Mouse (Mus musculus) macrophage (primary cell): ENCODE data around the gene Serpina3b. TPM values are rescaled to one million over a fixed set of nuclear protein-coding genes. Genes with fewer than 3 reads are reported as not detected.

Experiments used
- H3K27ac ChIP-seq: fragments of 350-480 bp; formaldehyde crosslinking; 2 replicates; pipeline ENCODE4 v1.9.0; 2021
- H3K36me3 ChIP-seq: fragments of 350-480 bp; formaldehyde crosslinking; 2 replicates; pipeline ENCODE4 v1.9.0; 2021; ENCODE audit errors: inconsistent target
- H3K4me3 ChIP-seq: fragments of 350-480 bp; formaldehyde crosslinking; 2 replicates; pipeline ENCODE4 v1.9.0; 2021; ENCODE audit errors: inconsistent target
- H3K79me2 ChIP-seq: fragments of 350-480 bp; formaldehyde crosslinking; 2 replicates; pipeline ENCODE4 v1.9.0; 2021; ENCODE audit errors: inconsistent target
- WGBS: methylation state at CpG from one replicate; pipeline ENCODE4 v1.1.7; 2026; ENCODE audit warnings: inconsistent platforms; ENCODE audit not compliant: missing documents; 5-methylcytosine and 5-hydroxymethylcytosine counted together
- polyA plus RNA-seq: library from polyadenylated mRNA; stranded (reverse); fragments of 250-400 nt; gene quantifications from 3 replicates; pipeline ENCODE4 v1.2.4, GENCODE M21; 2018; ENCODE audit warnings: inconsistent platforms

Gene Serpina3b
- polyA plus RNA-seq, 1 experiment from 2014 or later, result 0.14 TPM

DNA sequence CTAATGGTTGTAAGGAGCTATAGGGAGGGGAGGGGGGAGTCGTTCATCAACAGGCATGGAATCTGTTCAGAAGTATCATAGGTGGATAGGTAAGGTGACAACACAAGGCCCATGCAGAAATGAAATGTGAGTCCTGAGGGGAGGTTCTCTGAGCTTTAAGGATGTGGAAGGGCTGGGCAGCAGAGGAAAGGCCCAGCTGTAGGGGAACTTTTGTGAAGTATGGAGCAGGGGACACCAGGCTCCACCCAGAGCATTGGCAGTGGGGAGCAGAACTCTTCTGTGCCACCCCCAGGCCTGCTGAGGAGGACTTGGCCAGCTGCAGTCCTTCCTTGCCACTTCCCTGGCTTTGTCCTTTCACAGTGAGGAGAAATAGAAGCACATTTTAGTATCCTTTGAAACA, 13.7 kb downstream of the Serpina3b start:
- Histone ChIP-seq H3K27ac (no peak overlapping the region), H3K79me2 (no peaks in the 10 kb centered on the region)
- WGBS, result 94% methylated on average over 1 of the region's 1 CpGs

DNA sequence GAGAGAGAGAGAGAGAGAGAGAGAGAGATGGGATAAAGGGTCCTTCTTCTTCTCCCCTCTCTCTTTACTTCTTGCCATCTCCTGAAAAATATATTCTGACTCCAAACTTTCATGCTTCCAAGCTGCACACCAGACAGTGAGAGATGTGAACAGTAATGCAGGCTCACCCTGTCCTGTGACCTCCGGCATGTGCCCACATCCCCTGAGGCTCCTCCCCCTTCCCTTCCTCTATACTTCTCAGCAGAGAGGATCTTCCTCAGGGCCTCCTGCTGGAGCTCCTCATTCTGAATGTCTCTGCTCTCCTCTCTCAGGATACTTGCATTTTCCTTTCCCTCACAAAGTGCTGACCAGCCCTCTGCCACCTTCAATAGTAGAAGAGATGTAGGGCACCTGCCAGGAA, 14.6 kb downstream of the Serpina3b start:
- no peak overlapping the region for H3K27ac ChIP-seq
- 13% methylated on average over 1 of the region's 1 CpGs for WGBS
- no peaks in the 10 kb centered on the region for H3K36me3 ChIP-seq
- H3K4me3 ChIP-seq, result no peak overlapping the region
- no peaks in the 10 kb centered on the region for H3K79me2 ChIP-seq

More for the DNA sequence above, 13.7 kb downstream of the Serpina3b start:
- H3K36me3 ChIP-seq, result no peaks in the 10 kb centered on the region
- no peak overlapping the region for H3K4me3 ChIP-seq

DNA sequence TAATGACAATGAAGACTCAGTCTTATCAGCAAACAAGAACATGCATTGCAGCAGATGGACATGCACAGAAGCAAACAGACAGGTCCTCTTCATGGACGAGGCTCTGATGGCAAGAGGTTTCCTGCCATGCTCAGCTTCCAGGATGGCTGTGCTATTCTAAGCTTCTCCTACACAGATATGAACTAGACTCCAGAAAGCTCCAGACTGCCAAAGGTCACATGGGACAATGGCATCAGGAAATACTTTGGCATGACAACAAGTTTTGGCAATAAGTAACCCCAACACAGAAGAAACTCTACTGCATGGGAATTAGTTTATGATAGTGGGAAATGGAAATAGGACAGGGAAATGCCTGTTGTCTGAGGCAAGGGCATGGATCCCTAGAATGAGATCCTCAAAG, 15.5 kb downstream of the Serpina3b start:
- WGBS, result 100% methylated on average over 1 of the region's 1 CpGs
- H3K36me3 ChIP-seq, result no peaks in the 10 kb centered on the region
- no peak overlapping the region for H3K27ac ChIP-seq
- H3K79me2 ChIP-seq, result no peaks in the 10 kb centered on the region
- no peak overlapping the region for H3K4me3 ChIP-seq

DNA sequence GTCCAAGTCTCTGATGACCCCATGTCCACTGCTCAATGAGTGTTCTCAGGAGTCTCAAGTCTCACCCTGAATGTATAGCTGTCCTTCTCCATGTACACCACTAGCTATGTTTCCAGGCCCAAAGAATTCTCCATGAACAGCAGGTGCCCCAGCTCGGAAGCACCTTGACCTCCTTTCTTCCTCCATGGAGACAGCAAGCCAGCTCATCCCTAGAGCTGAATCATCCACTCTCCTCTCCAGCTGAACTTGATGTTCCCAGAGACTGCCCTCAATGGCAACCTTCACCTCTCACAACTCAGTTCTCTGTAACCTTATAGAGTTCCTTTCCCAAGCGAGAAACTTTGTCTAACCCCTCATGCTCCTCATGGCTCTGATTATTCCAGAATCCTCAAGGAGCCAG, 17.8 kb downstream of the Serpina3b start:
- Histone ChIP-seq H3K79me2 (no peaks in the 10 kb centered on the region), H3K36me3 (no peaks in the 10 kb centered on the region), H3K27ac (no peak overlapping the region), H3K4me3 (no peak overlapping the region)
- 100% methylated on average over 2 of the region's 2 CpGs for WGBS

- 59% methylated on average over 2 of the region's 2 CpGs for WGBS
- H3K4me3 ChIP-seq, result no peak overlapping the region
- H3K27ac ChIP-seq, result no peak overlapping the region
- no peaks in the 10 kb centered on the region for H3K79me2 ChIP-seq
- no peaks in the 10 kb centered on the region for H3K36me3 ChIP-seq
Observed at GRCm38 (mm10) chr12:104151989-104152388, 24.2 kb downstream of the Serpina3b start.

DNA sequence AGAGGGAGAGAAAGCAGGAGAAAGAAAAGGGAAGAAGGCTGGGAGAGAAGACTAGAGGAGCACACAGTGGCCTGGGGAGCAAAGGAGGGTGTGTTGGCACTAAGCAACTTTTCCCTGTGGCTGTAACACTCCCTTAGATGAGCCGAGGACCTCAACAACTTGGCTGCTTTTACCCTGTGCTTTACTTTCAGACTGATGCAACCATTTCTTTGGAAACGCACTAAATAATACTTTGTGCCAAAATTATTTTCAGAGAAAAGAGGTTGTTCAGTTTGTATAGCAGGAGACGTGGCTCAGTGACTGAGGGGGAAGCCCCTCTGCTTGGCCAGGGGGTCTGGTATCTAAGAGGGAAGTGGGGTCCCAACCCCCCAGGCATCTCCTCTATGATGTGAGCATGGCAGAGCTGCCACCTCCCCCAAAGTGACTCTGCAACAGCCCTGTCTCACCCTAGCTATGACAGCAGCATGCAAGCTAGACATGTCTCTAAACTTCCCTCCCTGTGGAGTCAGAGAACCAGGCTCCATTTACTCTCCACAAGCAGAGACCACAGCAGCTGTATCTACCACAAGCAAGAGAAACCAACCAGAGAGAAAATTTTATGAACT, 25.3 kb downstream of the Serpina3b start:
- Histone ChIP-seq H3K4me3 (no peak overlapping the region), H3K79me2 (no peaks in the 10 kb centered on the region), H3K36me3 (no peaks in the 10 kb centered on the region), H3K27ac (no peak overlapping the region)
- WGBS, result 75% methylated on average over 3 of the region's 3 CpGs

DNA sequence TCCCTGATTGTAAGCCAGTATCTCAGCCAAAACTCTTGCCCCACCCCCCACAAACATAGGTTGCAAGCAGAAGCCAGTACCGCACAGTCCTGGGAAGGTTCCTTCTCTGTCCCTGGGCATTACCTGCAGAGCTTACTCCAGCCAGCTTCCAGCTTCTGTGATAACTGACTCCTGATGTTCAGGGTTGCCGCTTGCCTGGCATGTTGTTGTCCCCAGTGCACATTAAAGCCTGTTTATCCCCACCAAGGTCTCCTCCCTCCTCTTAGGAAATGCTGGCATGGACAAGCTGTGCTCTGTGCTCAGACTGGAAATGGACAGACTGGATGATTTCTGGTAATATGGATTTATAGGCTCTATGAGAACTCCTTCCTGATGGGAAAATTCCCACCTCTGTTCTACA, 25.9 kb downstream of the Serpina3b start, which contains the start of gene Serpina3c:
Serpina3c (minus strand) TSS at position 215 of the 400 bp plus-strand sequence.
- no peaks in the 10 kb centered on the region for H3K36me3 ChIP-seq
- H3K27ac ChIP-seq, result no peak within 1 kb of the TSS
- WGBS, result 87% methylated on average over 2 of the region's 2 CpGs
- no peaks in the 10 kb centered on the region for H3K79me2 ChIP-seq
- H3K4me3 ChIP-seq, result no peak within 1 kb of the TSS

DNA sequence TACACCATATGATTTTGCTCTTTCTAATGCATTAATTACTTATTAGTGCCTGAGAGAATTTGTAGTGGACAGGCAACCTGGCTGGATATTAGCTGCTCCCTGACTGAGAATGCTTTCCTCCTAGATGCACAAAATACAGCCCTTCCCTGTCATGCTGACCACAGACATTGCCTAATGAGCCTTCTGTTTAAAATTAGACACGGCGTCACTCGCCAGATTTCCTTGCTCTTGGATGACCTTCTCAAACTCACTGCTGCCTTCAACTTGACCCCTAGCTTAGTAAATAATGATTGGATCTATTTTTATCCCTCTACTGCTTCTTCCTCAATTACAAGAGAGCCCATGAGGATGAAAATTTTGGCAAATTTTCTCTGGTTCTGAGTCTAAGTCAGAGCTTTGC, 47.0 kb downstream of the Serpina3b start:
- Histone ChIP-seq H3K4me3 (no peak overlapping the region), H3K79me2 (no peaks in the 10 kb centered on the region), H3K36me3 (no peaks in the 10 kb centered on the region), H3K27ac (peak overlapping the region; percentile 5; the same call in 1 of the 2 replicates)
- WGBS, result 2% methylated on average over 3 of the region's 3 CpGs

DNA sequence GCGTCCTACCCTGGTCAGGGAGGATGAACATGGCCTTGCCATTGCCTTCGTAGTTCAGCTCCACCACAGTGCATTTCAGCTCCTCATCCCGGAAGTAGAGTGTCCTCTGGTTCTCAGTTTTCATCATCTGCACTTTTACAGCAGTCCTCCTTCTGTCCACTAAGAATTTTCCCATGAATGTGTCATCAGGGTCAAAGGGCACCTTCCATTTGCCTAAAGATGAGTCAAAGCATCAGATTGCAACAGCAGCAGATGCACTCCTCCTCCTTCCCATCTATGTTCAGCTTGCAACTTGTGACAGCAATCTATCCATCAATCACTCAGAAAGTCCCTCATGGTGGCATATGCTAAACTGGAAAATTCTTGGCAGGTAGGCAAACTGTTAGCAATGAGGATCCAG, 47.8 kb downstream of the Serpina3b start:
- 85% methylated on average over 3 of the region's 3 CpGs for WGBS
- Histone ChIP-seq H3K79me2 (no peaks in the 10 kb centered on the region), H3K4me3 (no peak overlapping the region), H3K27ac (peak overlapping the region; percentile 5; the same call in 1 of the 2 replicates), H3K36me3 (no peaks in the 10 kb centered on the region)

DNA sequence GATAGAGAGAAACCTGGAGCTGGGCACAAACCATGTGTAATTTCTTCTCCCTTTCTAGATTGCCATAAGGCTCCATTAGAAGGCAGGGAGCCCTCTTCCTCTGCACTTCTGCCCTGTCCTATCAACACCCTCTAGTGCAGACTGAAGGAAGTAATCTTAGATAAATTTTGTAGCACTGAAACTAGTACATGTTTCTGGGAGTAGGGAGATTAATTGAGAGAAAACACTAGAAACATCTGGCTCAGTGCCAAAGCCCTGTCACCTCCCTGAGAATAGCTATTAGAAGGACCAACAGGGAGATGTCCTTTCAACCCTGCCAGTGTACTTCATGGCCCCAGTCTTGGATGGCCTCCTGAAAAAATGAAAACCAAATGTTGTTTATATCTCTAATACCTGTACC, 50.8 kb downstream of the Serpina3b start:
- no peaks in the 10 kb centered on the region for H3K36me3 ChIP-seq
- no peak overlapping the region for H3K27ac ChIP-seq
- no peaks in the 10 kb centered on the region for H3K79me2 ChIP-seq
- no peak overlapping the region for H3K4me3 ChIP-seq

- H3K79me2 ChIP-seq, result no peaks in the 10 kb centered on the region
- WGBS, result 83% methylated on average over 2 of the region's 2 CpGs
- no peak overlapping the region for H3K4me3 ChIP-seq
- no peak overlapping the region for H3K27ac ChIP-seq
- H3K36me3 ChIP-seq, result no peaks in the 10 kb centered on the region
Observed at GRCm38 (mm10) chr12:104178987-104179386, 51.2 kb downstream of the Serpina3b start.

DNA sequence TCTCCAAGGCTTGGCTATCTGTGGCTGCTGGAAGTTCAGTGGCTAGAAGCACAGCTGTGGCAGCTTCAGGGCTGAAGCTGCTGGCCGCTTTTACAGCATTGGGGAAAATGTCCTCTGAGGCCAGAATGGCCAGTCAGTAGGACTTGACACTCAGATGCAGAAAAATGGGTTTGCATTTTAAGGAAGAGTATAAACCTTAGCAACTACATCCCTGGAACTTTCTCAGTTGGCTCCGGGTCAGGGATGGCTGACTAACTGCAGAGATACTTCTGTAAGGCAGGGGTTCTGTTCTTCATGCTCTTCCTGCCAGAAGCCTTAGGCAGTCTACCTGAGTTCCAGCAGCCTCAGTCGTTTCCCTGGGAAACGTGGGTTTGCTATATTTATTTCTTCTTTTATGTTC, 57.2 kb downstream of the Serpina3b start:
- H3K4me3 ChIP-seq, result no peak overlapping the region
- 92% methylated on average over 4 of the region's 4 CpGs for WGBS
- no peak overlapping the region for H3K27ac ChIP-seq
- no peaks in the 10 kb centered on the region for H3K79me2 ChIP-seq
- H3K36me3 ChIP-seq, result no peaks in the 10 kb centered on the region

DNA sequence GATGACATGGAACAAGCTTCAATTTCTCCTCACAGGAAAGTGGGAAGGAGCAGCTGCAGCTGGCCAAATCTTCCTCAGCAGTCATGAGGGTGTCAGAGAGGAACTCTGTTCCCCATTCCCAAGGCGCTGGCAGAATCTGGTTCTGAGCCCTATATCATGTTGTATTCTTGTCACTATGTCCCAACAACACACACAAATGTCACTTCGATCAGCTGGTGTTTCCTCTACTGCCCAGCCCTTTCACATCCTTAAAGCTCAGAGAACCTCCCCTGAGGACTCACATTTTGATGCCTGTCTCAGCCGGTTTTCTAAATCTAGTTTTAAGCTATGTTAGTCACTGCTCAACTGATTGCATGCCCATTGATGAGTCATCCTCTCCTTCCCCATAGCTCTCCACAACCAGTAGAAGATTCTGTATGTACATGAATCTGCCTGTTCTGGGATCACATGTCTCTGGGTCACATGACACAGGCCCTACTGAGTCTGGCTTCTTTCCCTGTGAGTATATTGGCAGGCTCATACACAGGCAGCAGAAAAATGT, 58.3 kb downstream of the Serpina3b start:
- Histone ChIP-seq H3K4me3 (no peak overlapping the region), H3K79me2 (no peaks in the 10 kb centered on the region), H3K36me3 (no peaks in the 10 kb centered on the region), H3K27ac (peak overlapping the region; percentile 74)
- WGBS, result 29% methylated on average over 3 of the region's 3 CpGs
